Mouse (Mus musculus) macrophage (primary cell): ENCODE measurements around the gene Mal. TPM values are rescaled to one million over a fixed set of nuclear protein-coding genes. Genes with fewer than 3 reads are reported as not detected.
"Not testable (repeated sequence)": the region's sequence is repeated elsewhere in the genome, so short reads cannot be mapped to it uniquely, and the experiment has no call there.

Experiments
- H3K27ac ChIP-seq: fragments of 350-480 bp; formaldehyde crosslinking; 2 replicates; pipeline ENCODE4 v1.9.0; 2021
- H3K36me3 ChIP-seq: fragments of 350-480 bp; formaldehyde crosslinking; 2 replicates; pipeline ENCODE4 v1.9.0; 2021; ENCODE audit errors: inconsistent target
- H3K4me3 ChIP-seq: fragments of 350-480 bp; formaldehyde crosslinking; 2 replicates; pipeline ENCODE4 v1.9.0; 2021; ENCODE audit errors: inconsistent target
- H3K79me2 ChIP-seq: fragments of 350-480 bp; formaldehyde crosslinking; 2 replicates; pipeline ENCODE4 v1.9.0; 2021; ENCODE audit errors: inconsistent target
- whole genome bisulfite sequencing: methylation state at CpG from one replicate; pipeline ENCODE4 v1.1.7; 2026; ENCODE audit warnings: inconsistent platforms; ENCODE audit not compliant: missing documents; 5-methylcytosine and 5-hydroxymethylcytosine counted together
- polyA plus RNA-seq: library from polyadenylated mRNA; stranded (reverse); fragments of 250-400 nt; gene quantifications from 3 replicates; pipeline ENCODE4 v1.2.4, GENCODE M21; 2018; ENCODE audit warnings: inconsistent platforms

Gene Mal
- polyA plus RNA-seq, 1 experiment from 2014 or later: not detected

- H3K36me3 ChIP-seq: peaks cover 57% of the 10 kb centered on the region
Observed at GRCm38 (mm10) chr2:127603383-127603782, 53.1 kb downstream of the Mal start.

GRCm38 (mm10) chr2:127590840-127591239, 65.7 kb downstream of the Mal start:
- Histone ChIP-seq H3K27ac (no peak overlapping the region), H3K4me3 (no peak overlapping the region), H3K79me2 (peaks cover 30% of the 10 kb centered on the region), H3K36me3 (peaks cover 29% of the 10 kb centered on the region; the same call in 1 of the 2 replicates)
- WGBS: 49% methylated on average over 4 of the region's 4 CpGs

More at GRCm38 (mm10) chr2:127603383-127603782, 53.1 kb downstream of the Mal start:
- not testable (repeated sequence) for H3K79me2 ChIP-seq, H3K4me3 ChIP-seq, H3K27ac ChIP-seq
- WGBS: 94% methylated on average over 2 of the region's 8 CpGs

GRCm38 (mm10) chr2:127590204-127590603, 66.3 kb downstream of the Mal start:
- 64% methylated on average over 14 of the region's 15 CpGs for WGBS
- Histone ChIP-seq H3K27ac (no peak overlapping the region), H3K79me2 (peaks cover 30% of the 10 kb centered on the region), H3K36me3 (peaks cover 24% of the 10 kb centered on the region; the same call in 1 of the 2 replicates), H3K4me3 (peak overlapping the region; percentile 1; the same call in 1 of the 2 replicates)

- Histone ChIP-seq H3K4me3 (no peak overlapping the region), H3K36me3 (peaks cover 14% of the 10 kb centered on the region; the same call in 1 of the 2 replicates), H3K27ac (no peak overlapping the region), H3K79me2 (peaks cover 30% of the 10 kb centered on the region)
- WGBS: 89% methylated on average over 9 of the region's 9 CpGs
Observed at GRCm38 (mm10) chr2:127588897-127589296, 67.6 kb downstream of the Mal start.

GRCm38 (mm10) chr2:127587514-127587844, 69.0 kb downstream of the Mal start:
- Histone ChIP-seq H3K27ac (peak overlapping the region; percentile 89), H3K4me3 (peak overlapping the region; percentile 96), H3K36me3 (peaks cover 8% of the 10 kb centered on the region; the same call in 1 of the 2 replicates), H3K79me2 (peaks cover 30% of the 10 kb centered on the region)
- under 1% methylated on average over 17 of the region's 22 CpGs for WGBS

GRCm38 (mm10) chr2:127586694-127587513, 69.6 kb downstream of the Mal start, which contains the start of the genes Zfp661 and Mrps5:
TSS of gene Zfp661 (minus strand) at chr2:127587094.
TSS of gene Mrps5 (plus strand) at chr2:127587222.
- 5% methylated on average over 37 of the region's 39 CpGs for WGBS
- Histone ChIP-seq H3K27ac (peak within 1 kb of the TSS; percentile 89), H3K36me3 (peaks cover 2% of the 10 kb centered on the region; the same call in 1 of the 2 replicates), H3K4me3 (peak within 1 kb of the TSS; percentile 96), H3K79me2 (peaks cover 30% of the 10 kb centered on the region)

- under 1% methylated on average over 24 of the region's 24 CpGs for WGBS
- Histone ChIP-seq H3K27ac (no peak overlapping the region), H3K36me3 (no peaks in the 10 kb centered on the region), H3K79me2 (peaks cover 21% of the 10 kb centered on the region), H3K4me3 (peak overlapping the region; percentile 73)
Observed at GRCm38 (mm10) chr2:127584436-127584858, 72.0 kb downstream of the Mal start.

Other genes with a start within 250 kb of the Mal start
- 0.09 TPM in 1 of 3 replicates, not detected in the others for gene Gpat2, start 231.5 kb downstream of the Mal start, polyA plus RNA-seq
- 4.1 to 11.8 TPM (median 9.2 TPM) in 3 replicates for gene Fahd2a, start 212.1 kb downstream of the Mal start, polyA plus RNA-seq
- not detected in 3 replicates for gene Kcnip3, start 134.6 kb downstream of the Mal start, polyA plus RNA-seq
- not detected in 3 replicates for gene Prom2, start 115.2 kb downstream of the Mal start, polyA plus RNA-seq
- gene Zfp661, start 69.6 kb downstream of the Mal start, polyA plus RNA-seq: 1.2 to 1.7 TPM (median 1.4 TPM) in 3 replicates
- gene Mrps5, start 69.5 kb downstream of the Mal start, polyA plus RNA-seq: 23.5 to 46.2 TPM (median 34.0 TPM) in 3 replicates
- not detected in 3 replicates for gene Mall, start 73.2 kb upstream of the Mal start, polyA plus RNA-seq
- gene Nphp1, start 132.2 kb upstream of the Mal start, polyA plus RNA-seq: 5.9 to 6.7 TPM (median 6.6 TPM) in 3 replicates
- 13.5 to 46.6 TPM (median 24.9 TPM) in 3 replicates for gene Mtln, start 135.8 kb upstream of the Mal start, polyA plus RNA-seq
- gene Bub1, start 175.2 kb upstream of the Mal start, polyA plus RNA-seq: 1.3 to 6.5 TPM (median 4.5 TPM) in 3 replicates
- gene Acoxl, start 182.2 kb upstream of the Mal start, polyA plus RNA-seq: not detected in 3 replicates